Mouse (Mus musculus): ENCODE measurements around the gene Safb.

- TF ChIP-seq CTCF (IDR thresholded peaks at IDR 0.05; ENCODE audit: insufficient read depth, low read depth, low read length) (no peak), POLR2A (IDR thresholded peaks at IDR 0.05; ENCODE audit: insufficient read depth, low read depth, low read length) (no peak)
These were observed 41.9 kb upstream of the Safb start for GRCm38 (mm10) chr17:56542736-56543135.
